Mouse (Mus musculus) testis, adult 2 months (tissue): Measurements from ENCODE around the gene Trappc5.

ENCODE experiments used
- CTCF ChIP-seq: fragments of 200-500 bp; IDR thresholded peaks from 2 replicates; pipeline ENCODE4 v1.5.1; 2012; ENCODE audit warnings: low read depth, mild to moderate bottlenecking, inconsistent platforms, low read length, moderate library complexity; ENCODE audit not compliant: control insufficient read depth, insufficient read depth, insufficient replicate concordance
- POLR2A ChIP-seq: fragments of 200-500 bp; IDR thresholded peaks from 2 replicates; pipeline ENCODE4 v1.6.1; 2012; ENCODE audit warnings: low read depth, mild to moderate bottlenecking, inconsistent platforms, low read length, moderate library complexity; ENCODE audit not compliant: control insufficient read depth

DNA sequence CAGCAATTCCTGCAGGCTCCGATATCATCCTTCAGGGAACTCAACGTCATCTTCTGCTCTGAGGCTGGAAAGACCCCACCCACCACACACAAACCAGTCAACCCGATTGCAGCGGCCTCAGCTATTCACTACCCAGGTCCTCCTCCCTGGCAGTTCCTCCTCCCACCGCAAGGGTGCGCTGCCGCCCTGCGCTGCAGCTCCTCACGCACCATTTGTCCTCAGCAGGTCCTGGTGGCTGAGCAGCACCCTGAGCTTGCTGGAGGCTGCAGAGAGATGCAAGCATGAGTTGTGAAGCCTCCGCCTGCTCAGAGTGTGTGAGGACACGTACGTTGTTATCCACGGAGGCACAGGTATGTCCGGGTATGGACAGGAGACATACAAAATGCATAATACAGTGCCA lies 42.5 kb downstream of the Trappc5 start:
- TF ChIP-seq CTCF (peak; percentile 100), POLR2A (no peak)
